Mouse (Mus musculus) stomach, embryonic 14.5 days (tissue): ENCODE data around the gene Grm7. TPM values are rescaled to one million over a fixed set of nuclear protein-coding genes. Genes with fewer than 3 reads are reported as not detected.

ENCODE experiments used
- ATAC-seq: fragments of 200-750 bp; cut with Nextera tagmentation; 2 replicates; pipeline ENCODE4 v1.8.0; 2017; ENCODE audit warnings: low read depth, moderate TSS enrichment; ENCODE audit not compliant: insufficient number of reproducible peaks, insufficient read depth, low FRiP score
- H3K27ac ChIP-seq: fragments of 300-500 bp; sonication (generic); 2 replicates; pipeline ENCODE4 v1.5.1; 2014; ENCODE audit warnings: mild to moderate bottlenecking, low read length, moderate library complexity, mixed read lengths
- H3K27me3 ChIP-seq: fragments of 300-500 bp; sonication (generic); 2 replicates; pipeline ENCODE4 v1.6.1; 2014; ENCODE audit warnings: low read length, control low read depth, mixed read lengths; ENCODE audit not compliant: control insufficient read depth, insufficient read depth
- H3K36me3 ChIP-seq: fragments of 300-500 bp; sonication (generic); 2 replicates; pipeline ENCODE4 v1.6.1; 2014; ENCODE audit warnings: mild to moderate bottlenecking, control low read depth, low read length, moderate library complexity, mixed read lengths; ENCODE audit not compliant: control insufficient read depth, insufficient read depth
- H3K4me1 ChIP-seq: fragments of 300-500 bp; sonication (generic); 2 replicates; pipeline ENCODE4 v1.6.1; 2014; ENCODE audit warnings: low read length, control low read depth, mixed read lengths; ENCODE audit not compliant: control insufficient read depth, insufficient read depth
- H3K4me2 ChIP-seq: fragments of 300-500 bp; sonication (generic); replicated peaks from 2 replicates; pipeline ENCODE4 v1.6.1; 2014; ENCODE audit warnings: low read depth, low read length, control low read depth
- H3K4me3 ChIP-seq: fragments of 300-500 bp; sonication (generic); 2 replicates; pipeline ENCODE4 v1.5.1; 2014; ENCODE audit warnings: low read depth, low read length, control low read depth
- H3K9ac ChIP-seq: fragments of 300-500 bp; sonication (generic); replicated peaks from 2 replicates; pipeline ENCODE4 v1.6.1; 2014; ENCODE audit warnings: low read depth, mild to moderate bottlenecking, control low read depth, low read length, moderate library complexity, mixed read lengths
- H3K9me3 ChIP-seq: fragments of 300-500 bp; sonication (generic); 2 replicates; pipeline ENCODE4 v1.6.1; 2016; ENCODE audit warnings: low read depth, low read length, control low read depth; ENCODE audit not compliant: control insufficient read depth
- WGBS: fragments of 180-500 bp; shearing (Covaris S2); extraction: QIAGEN DNeasy Blood & Tissue Kit; methylation state at CpG from one replicate; pipeline ENCODE4 v1.1.7; 2014; 5-methylcytosine and 5-hydroxymethylcytosine counted together
- polyA plus RNA-seq: library from polyadenylated mRNA; unstranded; fragments of >200 nt; fragmentation: Nextera tagmentation; extraction: Ambion mirVana; gene quantifications from 2 replicates; pipeline ENCODE4 v1.2.1, GENCODE M21; 2014

Grm7 gene
- polyA plus RNA-seq, 1 experiment from 2014 or later: 3.3 TPM

DNA sequence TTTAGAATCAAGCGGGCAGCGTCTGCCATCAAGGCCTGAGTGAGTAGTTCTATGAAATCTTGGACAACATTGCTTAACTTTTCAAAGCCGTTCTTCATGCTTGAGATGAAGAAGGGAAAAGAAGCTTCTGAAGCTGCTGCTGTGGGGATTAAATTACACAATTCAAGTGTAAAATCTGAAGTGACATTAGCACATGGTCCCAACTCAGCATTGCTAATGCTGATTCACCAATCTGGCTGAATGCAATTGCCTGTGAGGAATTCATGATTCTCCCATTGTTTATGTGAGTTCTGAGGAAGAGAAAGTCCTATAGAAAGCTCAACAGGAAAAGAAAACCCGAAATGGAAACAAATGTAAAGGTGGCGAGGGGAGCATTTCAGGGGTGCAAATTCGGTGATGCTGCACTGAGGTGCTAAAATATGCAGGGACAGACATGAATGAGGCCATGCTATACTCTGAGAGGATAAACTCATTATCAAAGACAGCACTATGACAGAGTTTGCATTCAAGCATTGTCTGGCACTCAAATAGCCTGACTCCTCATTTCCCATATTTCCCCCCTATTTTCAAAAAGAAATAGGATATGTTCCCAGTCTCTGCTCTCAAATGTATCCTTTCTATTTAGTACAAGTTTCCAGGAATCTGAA is 575.8 kb downstream of the Grm7 start:
- no peaks in the 10 kb centered on the region for H3K36me3 ChIP-seq
- no peak overlapping the region for H3K9ac ChIP-seq
- no peak overlapping the region for H3K4me3 ChIP-seq
- WGBS: 74% methylated on average over 6 of the region's 6 CpGs
- H3K27ac ChIP-seq: no peak overlapping the region
- no peaks in the 10 kb centered on the region for H3K9me3 ChIP-seq
- no peaks in the 10 kb centered on the region for H3K27me3 ChIP-seq
- H3K4me2 ChIP-seq: no peak overlapping the region
- no peaks in the 10 kb centered on the region for H3K4me1 ChIP-seq
- no peak for ATAC-seq

DNA sequence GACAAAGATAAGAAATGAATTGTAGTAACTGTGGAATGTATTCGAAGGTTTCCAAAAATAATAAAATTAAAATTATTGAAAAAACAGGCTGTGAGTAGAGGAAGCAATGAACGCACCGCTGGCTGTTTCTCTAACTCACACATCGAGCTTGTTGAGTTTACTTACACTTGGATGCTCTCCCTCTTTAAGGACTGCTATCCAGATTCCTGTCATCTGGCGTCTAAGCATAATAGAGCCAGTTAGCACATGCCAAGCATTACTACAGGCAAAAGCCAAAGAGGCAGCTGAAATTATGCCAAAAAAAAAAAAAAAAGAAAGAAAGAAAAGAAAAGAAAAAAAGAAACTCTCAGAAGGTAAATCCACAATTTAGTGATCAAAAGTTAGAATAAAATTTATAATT is 609.8 kb downstream of the Grm7 start:
- Histone ChIP-seq H3K36me3 (no peaks in the 10 kb centered on the region), H3K9ac (no peak overlapping the region), H3K9me3 (no peaks in the 10 kb centered on the region), H3K4me1 (no peaks in the 10 kb centered on the region), H3K4me3 (no peak overlapping the region), H3K4me2 (no peak overlapping the region), H3K27ac (no peak overlapping the region), H3K27me3 (no peaks in the 10 kb centered on the region)
- WGBS: 82% methylated on average over 5 of the region's 5 CpGs
- no peak for ATAC-seq

DNA sequence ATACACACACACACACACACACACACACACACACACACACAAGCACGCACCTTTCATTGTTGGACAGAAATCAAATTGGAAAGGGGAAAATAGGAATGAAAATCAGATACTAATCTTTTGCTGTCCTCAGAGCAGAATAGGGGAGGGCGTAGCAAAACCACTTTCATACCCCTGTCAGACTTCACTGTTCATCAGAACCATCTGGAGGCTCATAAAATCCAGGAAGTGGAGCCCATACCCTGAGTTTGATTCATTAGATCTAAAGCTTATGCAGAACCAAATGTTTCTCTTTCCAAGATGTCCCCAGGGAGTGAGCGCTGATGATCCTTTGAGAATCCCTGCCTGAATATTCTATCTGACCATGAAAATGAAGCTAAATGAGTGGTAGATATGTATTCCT is 611.6 kb downstream of the Grm7 start:
- no peak overlapping the region for H3K4me2 ChIP-seq
- H3K27ac ChIP-seq: no peak overlapping the region
- no peaks in the 10 kb centered on the region for H3K4me1 ChIP-seq
- H3K9me3 ChIP-seq: no peaks in the 10 kb centered on the region
- H3K36me3 ChIP-seq: no peaks in the 10 kb centered on the region
- no peak overlapping the region for H3K9ac ChIP-seq
- H3K4me3 ChIP-seq: no peak overlapping the region
- ATAC-seq: no peak
- no peaks in the 10 kb centered on the region for H3K27me3 ChIP-seq
- 87% methylated on average over 3 of the region's 3 CpGs for WGBS

DNA sequence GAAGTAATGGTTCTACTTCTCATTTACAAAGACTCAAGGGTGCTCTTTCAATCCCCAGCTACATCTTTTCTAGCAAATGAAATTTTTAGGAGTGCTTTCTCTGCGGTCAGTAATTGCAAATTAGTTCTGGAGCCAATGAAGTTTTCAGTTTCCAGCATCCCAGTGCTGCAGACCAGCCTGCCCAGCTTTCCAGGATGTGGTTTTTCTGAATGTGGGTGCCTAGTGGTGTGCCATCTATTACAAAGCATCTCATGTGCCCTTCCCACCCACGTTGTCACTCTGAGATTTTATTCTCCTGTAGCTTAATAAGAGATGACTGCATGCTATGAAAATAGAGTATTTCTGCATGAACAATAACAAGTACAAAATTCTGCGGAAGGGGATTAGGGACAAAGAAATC is 612.9 kb downstream of the Grm7 start:
- Histone ChIP-seq H3K4me3 (no peak overlapping the region), H3K4me2 (no peak overlapping the region), H3K9me3 (no peaks in the 10 kb centered on the region), H3K4me1 (no peaks in the 10 kb centered on the region), H3K36me3 (no peaks in the 10 kb centered on the region), H3K27ac (no peak overlapping the region), H3K27me3 (no peaks in the 10 kb centered on the region), H3K9ac (no peak overlapping the region)
- no peak for ATAC-seq
- WGBS: 79% methylated on average over 3 of the region's 3 CpGs

DNA sequence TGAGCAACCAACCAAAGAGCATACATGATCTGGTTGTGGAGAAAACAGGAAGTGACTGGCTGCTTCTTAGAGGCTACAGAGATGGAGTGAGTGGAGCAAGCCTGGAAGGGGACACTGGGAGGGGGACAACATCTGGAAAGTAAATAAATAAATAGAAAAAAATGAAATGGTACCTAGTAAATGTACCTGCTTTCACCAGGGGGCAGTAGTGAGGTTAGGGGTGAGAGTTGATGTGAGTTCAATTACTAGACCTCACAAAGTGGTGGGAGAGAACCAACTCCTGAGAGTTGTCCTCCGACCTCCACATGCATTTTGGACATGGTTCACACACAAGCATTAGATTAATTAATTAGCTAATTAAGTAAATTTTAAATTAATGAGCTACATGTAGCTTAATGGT is 615.8 kb downstream of the Grm7 start:
- H3K4me3 ChIP-seq: no peak overlapping the region
- no peak overlapping the region for H3K27ac ChIP-seq
- no peak for ATAC-seq
- H3K4me2 ChIP-seq: no peak overlapping the region
- 90% methylated on average over 1 of the region's 1 CpGs for WGBS
- H3K4me1 ChIP-seq: no peaks in the 10 kb centered on the region
- no peaks in the 10 kb centered on the region for H3K27me3 ChIP-seq
- H3K9me3 ChIP-seq: no peaks in the 10 kb centered on the region
- no peaks in the 10 kb centered on the region for H3K36me3 ChIP-seq
- no peak overlapping the region for H3K9ac ChIP-seq

DNA sequence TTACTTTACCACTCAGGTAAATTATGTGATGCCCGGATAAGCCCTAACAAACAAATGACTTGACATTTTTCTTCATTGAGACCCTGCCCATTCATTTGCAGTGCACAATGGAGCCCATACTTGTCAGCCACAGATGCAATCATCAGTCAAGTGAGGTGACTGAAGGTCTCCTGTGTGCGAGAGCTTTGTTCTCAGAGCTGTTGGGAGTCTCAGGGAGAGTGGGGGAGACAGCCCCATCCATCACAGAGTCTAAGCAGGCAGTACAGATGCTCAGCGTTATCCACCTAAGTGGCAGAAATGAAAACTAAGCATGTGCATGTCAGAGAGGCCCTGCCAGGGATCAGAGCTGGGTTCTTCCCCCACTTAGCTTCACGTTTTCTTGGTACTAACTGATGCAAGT is 631.3 kb downstream of the Grm7 start:
- Histone ChIP-seq H3K9me3 (no peaks in the 10 kb centered on the region), H3K4me2 (no peak overlapping the region), H3K27me3 (no peaks in the 10 kb centered on the region), H3K4me3 (no peak overlapping the region), H3K9ac (no peak overlapping the region), H3K36me3 (no peaks in the 10 kb centered on the region), H3K27ac (no peak overlapping the region), H3K4me1 (no peaks in the 10 kb centered on the region)
- WGBS: 18% methylated on average over 4 of the region's 4 CpGs
- ATAC-seq: no peak

DNA sequence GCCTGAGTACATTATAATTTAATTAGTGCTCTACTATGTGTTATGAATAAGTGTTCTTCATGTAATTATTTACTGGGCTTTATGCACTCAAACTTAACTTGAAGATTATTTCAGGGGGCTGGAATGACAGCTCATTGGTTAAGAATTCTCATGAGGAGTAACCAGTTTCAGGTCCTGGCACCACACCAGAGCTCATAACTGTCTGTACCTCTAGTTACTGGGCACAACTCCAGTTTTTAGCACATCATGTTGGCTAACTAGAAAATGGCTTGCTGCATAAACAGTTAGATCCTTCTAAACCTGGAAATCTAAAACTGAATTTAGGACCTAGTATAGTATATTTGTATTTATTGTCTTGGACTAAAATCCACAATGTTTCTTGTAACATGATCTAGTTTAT is 633.1 kb downstream of the Grm7 start:
- H3K27ac ChIP-seq: no peak overlapping the region
- H3K4me2 ChIP-seq: no peak overlapping the region
- no peak for ATAC-seq
- no peaks in the 10 kb centered on the region for H3K9me3 ChIP-seq
- no peak overlapping the region for H3K4me3 ChIP-seq
- H3K27me3 ChIP-seq: no peaks in the 10 kb centered on the region
- H3K36me3 ChIP-seq: no peaks in the 10 kb centered on the region
- H3K9ac ChIP-seq: no peak overlapping the region
- no peaks in the 10 kb centered on the region for H3K4me1 ChIP-seq

DNA sequence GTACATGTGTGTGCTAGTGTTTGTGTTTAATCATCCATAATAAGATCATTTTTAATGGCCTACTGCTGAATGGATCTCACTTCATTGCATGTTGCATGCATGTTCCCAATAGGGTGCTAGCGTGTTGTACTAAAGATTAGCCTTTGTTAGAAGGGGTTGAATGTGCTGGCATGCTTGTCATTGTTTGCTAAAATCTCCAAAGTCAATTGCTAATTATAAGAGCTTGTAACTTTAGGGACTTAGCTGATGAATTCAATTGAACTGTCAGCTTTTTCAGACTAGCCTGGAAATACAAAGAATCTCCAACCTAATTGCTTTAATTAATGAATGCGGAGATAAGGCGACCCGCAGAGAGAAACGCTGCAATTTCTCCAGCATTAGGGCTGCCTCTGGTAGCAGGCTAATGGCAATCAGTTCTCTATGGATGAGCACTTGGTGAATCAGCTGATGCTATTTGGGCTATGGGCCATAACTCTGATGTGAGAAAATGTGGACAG is 648.2 kb downstream of the Grm7 start:
- no peak for ATAC-seq
- 64% methylated on average over 5 of the region's 5 CpGs for WGBS
- H3K27me3 ChIP-seq: no peaks in the 10 kb centered on the region

DNA sequence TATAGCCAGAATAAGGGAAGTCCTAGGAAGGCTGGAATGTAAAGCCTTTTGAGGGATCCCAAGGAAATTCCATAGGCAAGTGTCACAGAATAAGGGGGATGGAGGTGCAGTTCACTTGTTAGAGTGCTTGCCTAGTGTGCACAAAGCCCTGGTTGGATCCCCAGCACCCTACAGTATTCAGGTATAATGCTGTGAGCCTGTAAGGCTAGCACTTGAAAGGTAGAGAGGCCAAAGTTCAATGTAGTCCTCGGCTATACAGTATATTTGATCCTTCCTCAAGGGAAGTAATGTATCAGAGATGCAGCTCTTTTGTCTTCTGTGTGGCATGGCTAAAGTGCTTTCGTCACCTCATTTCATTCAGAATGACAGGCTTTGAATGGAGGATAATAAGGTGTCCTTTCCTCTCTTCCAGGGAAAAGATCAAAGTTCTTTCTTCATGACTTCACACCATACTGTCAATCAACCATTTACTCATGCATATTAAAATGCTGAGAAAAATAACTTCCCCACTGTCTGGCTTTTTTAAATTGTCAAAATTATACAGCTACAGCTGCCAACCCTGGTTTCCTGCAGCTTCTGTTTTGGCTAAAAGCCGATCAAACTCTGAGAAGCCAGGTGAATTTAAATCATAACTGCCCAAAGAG is 658.7 kb downstream of the Grm7 start:
- Histone ChIP-seq H3K36me3 (no peaks in the 10 kb centered on the region), H3K4me2 (no peak overlapping the region), H3K4me1 (no peaks in the 10 kb centered on the region), H3K27ac (no peak overlapping the region), H3K4me3 (no peak overlapping the region), H3K9ac (no peak overlapping the region), H3K27me3 (no peaks in the 10 kb centered on the region), H3K9me3 (no peaks in the 10 kb centered on the region)
- 70% methylated on average over 3 of the region's 3 CpGs for WGBS
- ATAC-seq: no peak

More for the DNA sequence above, 648.2 kb downstream of the Grm7 start:
- no peaks in the 10 kb centered on the region for H3K36me3 ChIP-seq
- no peaks in the 10 kb centered on the region for H3K9me3 ChIP-seq
- H3K4me1 ChIP-seq: no peaks in the 10 kb centered on the region
- no peak overlapping the region for H3K4me2 ChIP-seq
- H3K27ac ChIP-seq: no peak overlapping the region
- no peak overlapping the region for H3K9ac ChIP-seq
- no peak overlapping the region for H3K4me3 ChIP-seq
